Mouse (Mus musculus) olfactory bulb, adult 2 months (tissue): ENCODE data around the gene Ptprt.

ENCODE experiments used
- CTCF ChIP-seq: fragments of 200-500 bp; IDR thresholded peaks from 2 replicates; pipeline ENCODE4 v1.5.1; 2012; ENCODE audit warnings: low read depth, mild to moderate bottlenecking, low read length, moderate library complexity; ENCODE audit not compliant: insufficient read depth
- POLR2A ChIP-seq: fragments of 200-500 bp; IDR thresholded peaks from 2 replicates; pipeline ENCODE4 v1.6.1; 2012; ENCODE audit warnings: mild to moderate bottlenecking, low read depth, low read length, moderate library complexity; ENCODE audit not compliant: insufficient read depth

GRCm38 (mm10) chr2:161634084-161634483, 1026.9 kb downstream of the Ptprt start:
- TF ChIP-seq CTCF (no peak), POLR2A (no peak)
